Mouse (Mus musculus): ENCODE data around the gene Rps28. TPM values are rescaled to one million over a fixed set of nuclear protein-coding genes. Genes with fewer than 3 reads are reported as not detected.
A peak's percentile ranks its signal among the peaks of the same experiment; 100 is the strongest.
"Not testable (repeated sequence)": the region's sequence is repeated elsewhere in the genome, so short reads cannot be mapped to it uniquely, and the experiment has no call there.

Rps28 gene
- polyA plus RNA-seq (2014; fragmentation: Nextera tagmentation; extraction: Ambion mirVana): 1,343 and 1,538 TPM in 2 replicates

DNA sequence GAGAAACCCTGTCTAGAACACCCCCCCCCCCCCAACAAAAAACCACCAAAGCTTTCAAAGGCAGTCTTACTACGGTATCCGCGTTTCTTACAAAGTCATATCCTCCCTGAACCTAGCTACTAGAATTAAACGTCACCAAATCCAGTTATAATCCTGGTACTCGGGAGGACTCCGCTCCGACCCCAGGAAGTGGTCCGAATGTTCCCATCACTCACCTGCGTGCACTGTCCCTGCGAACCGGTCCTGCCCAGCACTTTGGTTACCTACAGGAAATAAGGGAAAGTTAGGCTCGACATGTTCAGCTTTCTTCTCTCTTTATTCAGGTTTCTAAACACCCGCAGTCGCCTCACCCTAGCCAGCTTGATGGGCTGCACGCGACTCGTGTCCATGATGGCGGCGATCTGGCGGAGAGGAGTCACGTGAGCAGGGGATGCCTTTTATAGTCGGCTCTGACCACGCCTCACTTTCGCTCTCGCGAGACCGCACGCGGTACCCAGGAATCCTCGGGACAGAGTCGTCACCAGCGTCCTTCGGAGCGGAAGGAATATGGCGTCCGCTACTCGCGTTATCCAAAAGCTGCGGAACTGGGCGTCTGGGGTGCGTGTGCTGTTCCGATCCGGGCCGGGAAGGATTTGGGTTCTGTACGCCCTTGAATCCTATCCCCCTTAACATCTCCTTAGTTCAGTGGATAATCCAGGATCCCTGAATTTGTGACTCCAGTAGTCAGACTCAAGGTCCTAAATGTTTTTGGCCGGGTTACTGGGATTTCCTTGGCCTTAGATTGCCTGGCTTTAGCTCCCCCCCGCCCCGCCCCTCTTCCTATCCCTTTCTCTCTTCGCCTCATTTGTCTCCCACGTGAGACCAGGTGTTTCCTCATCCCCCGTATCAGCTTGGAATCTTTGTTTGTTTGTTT lies at the start of gene Rps28, which contains the start of gene Ndufa7:
Rps28 (minus strand) TSS at position 479 of the 913 bp plus-strand sequence.
Ndufa7 (plus strand) TSS at position 489 of the 913 bp plus-strand sequence.
- DNase-seq (ENCODE audit: low spot score): peak; percentile 100
- Histone ChIP-seq H3K27ac (ENCODE audit: low read depth) (peak within 1 kb of the TSS; percentile 86), H3K9ac (ENCODE audit: low read length) (peak within 1 kb of the TSS; percentile 95), H3K4me3 (ENCODE audit: low read depth, low read length) (peak within 1 kb of the TSS; percentile 99), H3K9me3 (ENCODE audit: control insufficient read depth, low read length) (no peaks in the 10 kb centered on the region), H3K4me2 (ENCODE audit: low read length) (peak within 1 kb of the TSS; percentile 95), H3K4me1 (replicated peaks; ENCODE audit: control insufficient read depth, insufficient read depth, low read length) (peaks cover 26% of the 10 kb centered on the region), H3K27me3 (replicated peaks; ENCODE audit: control insufficient read depth, insufficient read depth, low read length) (no peaks in the 10 kb centered on the region), H3K36me3 (ENCODE audit: control insufficient read depth, insufficient read depth, low read length) (peaks cover 53% of the 10 kb centered on the region)
- peak; percentile 90 for ATAC-seq (replicated peaks; ENCODE audit: low FRiP score, low TSS enrichment, low read depth)
- under 1% methylated on average over 51 of the region's 51 CpGs for WGBS

DNA sequence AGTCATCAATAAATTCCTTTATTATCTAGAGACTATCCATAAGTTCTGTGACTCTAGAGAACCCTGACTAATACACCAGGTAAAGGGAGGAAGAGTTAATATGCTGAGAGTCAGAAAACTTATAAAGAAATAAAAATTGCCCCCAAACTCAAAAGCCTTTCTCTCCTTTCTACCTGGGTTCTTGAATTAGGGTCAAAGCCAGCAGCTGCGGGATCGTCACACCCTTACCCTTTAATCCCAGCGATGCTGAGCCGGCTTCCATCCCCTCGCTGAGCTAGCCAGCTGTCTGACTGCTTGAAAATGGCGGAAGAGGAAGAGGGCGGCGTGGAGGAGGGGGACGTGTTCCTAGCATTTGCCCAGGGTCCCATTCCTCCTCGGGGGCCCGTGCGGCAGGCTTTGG lies 49.2 kb upstream of the Rps28 start, which contains the start of gene Gm7029:
Gm7029 (plus strand) TSS at position 301 of the 400 bp plus-strand sequence.
- ATAC-seq (replicated peaks; ENCODE audit: low FRiP score, low TSS enrichment, low read depth); H3K9ac ChIP-seq (ENCODE audit: low read length); H3K27ac ChIP-seq (ENCODE audit: low read depth); H3K27me3 ChIP-seq (replicated peaks; ENCODE audit: control insufficient read depth, insufficient read depth, low read length); H3K4me2 ChIP-seq (ENCODE audit: low read length); H3K9me3 ChIP-seq (ENCODE audit: control insufficient read depth, low read length); H3K4me1 ChIP-seq (replicated peaks; ENCODE audit: control insufficient read depth, insufficient read depth, low read length); H3K4me3 ChIP-seq (ENCODE audit: low read depth, low read length); DNase-seq (ENCODE audit: low spot score): not testable (repeated sequence)
- 79% methylated on average over 3 of the region's 12 CpGs for WGBS
- peaks cover 18% of the 10 kb centered on the region for H3K36me3 ChIP-seq (ENCODE audit: control insufficient read depth, insufficient read depth, low read length)

DNA sequence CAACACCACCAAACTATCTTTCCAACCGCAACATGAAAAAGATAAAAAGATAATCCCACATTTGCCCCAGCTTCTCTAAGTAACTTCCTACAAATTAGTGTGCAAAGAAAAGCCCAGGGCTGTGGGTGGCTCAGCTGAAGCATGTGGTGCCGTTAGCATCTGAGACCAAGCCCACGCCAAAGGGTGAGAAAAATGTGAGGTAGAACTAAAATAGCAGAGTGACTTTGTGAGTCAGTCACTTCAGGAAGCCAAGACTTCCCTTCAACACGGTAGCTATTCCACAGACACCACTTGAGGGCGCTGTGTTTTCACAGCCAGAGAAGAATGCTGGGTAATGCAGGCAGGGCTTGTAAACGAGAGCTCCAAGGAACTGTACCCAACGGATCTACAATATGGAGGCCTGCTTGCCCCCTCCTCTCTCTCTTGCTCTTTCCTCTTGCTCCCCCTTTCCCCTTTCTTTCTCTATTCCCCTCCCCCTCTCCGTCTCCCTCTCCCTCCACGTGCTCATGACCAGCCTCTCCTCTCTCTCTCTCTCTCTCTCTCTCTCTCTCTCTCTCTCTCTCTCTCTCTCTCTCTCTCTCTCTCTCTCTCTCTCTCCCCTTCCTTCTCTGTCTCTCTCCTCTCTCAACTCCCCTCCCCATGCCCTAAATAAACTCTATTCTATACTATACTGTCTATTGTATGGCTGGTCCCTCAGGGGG lies 41.1 kb upstream of the Rps28 start:
- Histone ChIP-seq H3K4me1 (replicated peaks; ENCODE audit: control insufficient read depth, insufficient read depth, low read length) (no peaks in the 10 kb centered on the region), H3K27me3 (replicated peaks; ENCODE audit: control insufficient read depth, insufficient read depth, low read length) (no peaks in the 10 kb centered on the region), H3K4me3 (ENCODE audit: low read depth, low read length) (no peak overlapping the region), H3K36me3 (ENCODE audit: control insufficient read depth, insufficient read depth, low read length) (no peaks in the 10 kb centered on the region), H3K9me3 (ENCODE audit: control insufficient read depth, low read length) (no peaks in the 10 kb centered on the region), H3K27ac (ENCODE audit: low read depth) (no peak overlapping the region), H3K4me2 (ENCODE audit: low read length) (no peak overlapping the region), H3K9ac (ENCODE audit: low read length) (no peak overlapping the region)
- 38% methylated on average over 9 of the region's 9 CpGs for WGBS
- ATAC-seq (replicated peaks; ENCODE audit: low FRiP score, low TSS enrichment, low read depth) (no peak), DNase-seq (ENCODE audit: low spot score) (peak; percentile 58)

DNA sequence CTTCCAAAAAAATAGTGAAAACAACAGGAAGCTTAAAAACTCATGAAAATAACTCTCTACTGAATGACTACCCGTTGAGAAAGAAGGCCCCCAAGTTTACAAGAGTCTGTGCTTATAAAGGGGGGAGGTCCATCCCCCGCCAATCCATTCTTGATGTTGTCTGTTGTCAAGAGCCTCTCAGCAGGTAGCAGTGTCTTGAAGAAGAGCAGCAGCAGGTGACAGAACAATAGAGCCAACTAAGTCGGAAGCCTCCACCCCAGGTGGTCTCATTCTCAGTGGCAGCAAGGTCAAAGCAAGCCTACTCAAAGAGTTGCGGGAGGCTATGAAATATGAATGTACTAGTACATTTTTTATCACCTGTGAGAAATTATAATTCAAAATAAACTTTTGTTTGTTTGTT lies 33.5 kb upstream of the Rps28 start:
- Histone ChIP-seq H3K4me1 (replicated peaks; ENCODE audit: control insufficient read depth, insufficient read depth, low read length) (no peaks in the 10 kb centered on the region), H3K4me3 (ENCODE audit: low read depth, low read length) (no peak overlapping the region), H3K4me2 (ENCODE audit: low read length) (no peak overlapping the region), H3K27ac (ENCODE audit: low read depth) (no peak overlapping the region), H3K36me3 (ENCODE audit: control insufficient read depth, insufficient read depth, low read length) (no peaks in the 10 kb centered on the region), H3K27me3 (replicated peaks; ENCODE audit: control insufficient read depth, insufficient read depth, low read length) (no peaks in the 10 kb centered on the region), H3K9me3 (ENCODE audit: control insufficient read depth, low read length) (no peaks in the 10 kb centered on the region), H3K9ac (ENCODE audit: low read length) (no peak overlapping the region)
- DNase-seq (ENCODE audit: low spot score): no peak
- no peak for ATAC-seq (replicated peaks; ENCODE audit: low FRiP score, low TSS enrichment, low read depth)
- WGBS: 86% methylated on average over 4 of the region's 4 CpGs

DNA sequence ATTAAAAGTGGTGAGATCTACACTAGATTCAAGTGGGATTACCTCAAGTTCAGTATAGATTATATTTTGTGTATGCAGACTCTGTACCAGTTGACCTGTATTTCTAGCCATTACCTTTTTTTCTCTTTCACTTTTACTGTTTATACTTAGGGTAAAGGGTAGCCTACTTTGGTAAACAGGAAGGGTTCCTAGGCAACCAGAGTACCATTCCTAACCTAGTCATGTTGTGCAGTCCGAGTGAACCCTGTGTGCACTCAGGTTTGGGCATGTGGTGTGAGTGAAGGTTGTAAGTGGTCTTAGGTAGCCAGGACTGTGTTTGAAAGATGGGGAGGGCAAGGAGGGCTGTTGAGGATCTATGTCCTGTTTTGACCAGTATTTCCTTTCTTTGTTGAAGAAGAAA lies 27.0 kb upstream of the Rps28 start:
- Histone ChIP-seq H3K27ac (ENCODE audit: low read depth) (no peak overlapping the region), H3K9me3 (ENCODE audit: control insufficient read depth, low read length) (no peaks in the 10 kb centered on the region), H3K4me2 (ENCODE audit: low read length) (no peak overlapping the region), H3K4me3 (ENCODE audit: low read depth, low read length) (no peak overlapping the region), H3K27me3 (replicated peaks; ENCODE audit: control insufficient read depth, insufficient read depth, low read length) (no peaks in the 10 kb centered on the region), H3K4me1 (replicated peaks; ENCODE audit: control insufficient read depth, insufficient read depth, low read length) (no peaks in the 10 kb centered on the region), H3K36me3 (ENCODE audit: control insufficient read depth, insufficient read depth, low read length) (peaks cover 24% of the 10 kb centered on the region), H3K9ac (ENCODE audit: low read length) (no peak overlapping the region)
- no peak for ATAC-seq (replicated peaks; ENCODE audit: low FRiP score, low TSS enrichment, low read depth)
- no peak for DNase-seq (ENCODE audit: low spot score)
- 52% methylated on average over 1 of the region's 1 CpGs for WGBS

DNA sequence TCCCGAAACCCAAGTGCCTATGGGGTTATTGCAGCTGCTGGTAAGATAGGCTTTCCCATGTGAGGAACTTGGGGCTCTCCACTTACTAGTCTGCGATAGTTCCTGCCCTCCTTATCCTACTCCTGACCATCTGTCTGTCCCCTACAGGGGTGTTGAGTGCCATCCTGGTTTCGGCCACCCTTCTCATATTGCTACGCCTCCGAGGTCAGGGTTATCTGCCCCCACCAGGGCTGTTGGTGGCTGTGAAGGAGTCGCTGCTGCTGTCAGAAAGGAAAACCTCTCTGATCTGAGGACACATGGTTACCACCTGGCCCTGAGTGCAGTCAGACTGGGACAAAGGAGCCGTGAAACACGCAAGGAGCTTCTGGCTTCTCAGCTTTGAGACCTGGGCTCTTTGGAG lies 23.8 kb upstream of the Rps28 start:
- Histone ChIP-seq H3K4me3 (ENCODE audit: low read depth, low read length) (no peak overlapping the region), H3K9me3 (ENCODE audit: control insufficient read depth, low read length) (no peaks in the 10 kb centered on the region), H3K36me3 (ENCODE audit: control insufficient read depth, insufficient read depth, low read length) (peaks cover 24% of the 10 kb centered on the region), H3K9ac (ENCODE audit: low read length) (no peak overlapping the region), H3K27ac (ENCODE audit: low read depth) (no peak overlapping the region), H3K4me1 (replicated peaks; ENCODE audit: control insufficient read depth, insufficient read depth, low read length) (peaks cover 11% of the 10 kb centered on the region; the same call in 1 of the 2 replicates), H3K27me3 (replicated peaks; ENCODE audit: control insufficient read depth, insufficient read depth, low read length) (no peaks in the 10 kb centered on the region), H3K4me2 (ENCODE audit: low read length) (no peak overlapping the region)
- 82% methylated on average over 8 of the region's 8 CpGs for WGBS
- DNase-seq (ENCODE audit: low spot score): no peak
- ATAC-seq (replicated peaks; ENCODE audit: low FRiP score, low TSS enrichment, low read depth): no peak

DNA sequence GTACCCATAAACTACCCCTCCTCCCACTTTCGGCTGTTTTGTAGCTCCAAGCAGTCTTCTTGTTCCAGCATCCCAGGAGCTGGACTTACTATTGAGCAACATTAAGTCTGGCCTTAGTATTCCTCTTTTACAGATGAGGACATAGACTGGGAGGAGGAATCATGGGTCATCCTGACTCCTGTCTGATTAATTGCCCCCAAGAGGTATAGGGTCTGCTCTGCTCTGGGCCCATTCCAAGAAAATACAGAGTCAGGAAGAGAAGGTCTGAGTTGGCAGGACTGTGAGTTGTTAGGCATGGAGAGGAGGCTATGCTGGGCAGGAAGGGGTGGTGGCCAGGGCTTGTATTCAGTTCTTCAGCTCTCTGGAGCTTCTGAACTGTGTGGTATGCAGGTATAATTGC lies 19.8 kb upstream of the Rps28 start:
- Histone ChIP-seq H3K36me3 (ENCODE audit: control insufficient read depth, insufficient read depth, low read length) (peaks cover 19% of the 10 kb centered on the region), H3K4me3 (ENCODE audit: low read depth, low read length) (no peak overlapping the region), H3K27ac (ENCODE audit: low read depth) (no peak overlapping the region), H3K4me1 (replicated peaks; ENCODE audit: control insufficient read depth, insufficient read depth, low read length) (peaks cover 11% of the 10 kb centered on the region; the same call in 1 of the 2 replicates), H3K9me3 (ENCODE audit: control insufficient read depth, low read length) (no peaks in the 10 kb centered on the region), H3K27me3 (replicated peaks; ENCODE audit: control insufficient read depth, insufficient read depth, low read length) (no peaks in the 10 kb centered on the region), H3K4me2 (ENCODE audit: low read length) (peak overlapping the region; percentile 93), H3K9ac (ENCODE audit: low read length) (no peak overlapping the region)
- ATAC-seq (replicated peaks; ENCODE audit: low FRiP score, low TSS enrichment, low read depth) (no peak), DNase-seq (ENCODE audit: low spot score) (no peak)
- WGBS: 66% methylated on average over 1 of the region's 1 CpGs

DNA sequence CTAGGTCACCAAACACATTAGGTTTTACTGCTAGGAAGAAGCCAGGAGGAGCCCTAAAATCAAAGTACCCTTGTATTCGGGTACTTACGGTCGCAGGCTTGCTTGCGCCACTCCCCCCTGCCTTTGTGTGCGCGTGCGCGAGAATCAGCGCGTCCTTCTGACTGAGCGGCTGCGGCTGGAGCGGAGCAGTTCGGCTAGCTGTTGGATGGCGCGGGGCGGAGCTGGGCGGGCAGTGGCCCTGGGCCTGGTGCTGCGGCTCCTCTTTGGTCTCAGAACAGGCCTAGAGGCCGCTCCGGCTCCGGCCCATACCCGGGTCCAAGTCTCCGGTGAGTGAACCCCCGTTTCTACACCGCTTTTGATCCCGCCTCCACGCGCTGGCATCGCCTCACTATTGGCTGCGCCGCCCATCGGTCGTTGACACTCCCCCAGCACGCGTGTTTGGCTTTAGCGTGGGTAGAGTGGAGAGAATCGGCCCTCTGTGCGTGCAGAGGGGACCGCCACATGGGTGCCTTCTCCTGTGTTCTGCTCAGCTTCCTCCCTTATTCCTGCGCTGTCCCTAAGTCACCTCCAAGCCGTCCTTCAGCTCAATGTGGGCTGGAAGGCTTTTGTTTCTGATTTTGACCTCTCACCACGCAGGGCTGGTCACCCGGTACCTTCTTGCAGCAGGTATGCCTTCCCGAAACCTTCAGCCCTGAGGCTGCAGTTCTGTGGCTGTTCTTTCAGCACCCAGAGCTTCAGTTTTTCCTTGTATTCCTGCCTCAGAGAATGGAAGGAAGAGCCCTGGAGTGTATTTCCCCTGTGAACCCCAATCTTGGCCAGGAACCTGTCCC lies 18.8 kb upstream of the Rps28 start, which contains the start of gene Cd320:
Cd320 (plus strand) TSS at position 126 of the 830 bp plus-strand sequence.
- Histone ChIP-seq H3K9me3 (ENCODE audit: control insufficient read depth, low read length) (no peaks in the 10 kb centered on the region), H3K4me1 (replicated peaks; ENCODE audit: control insufficient read depth, insufficient read depth, low read length) (peaks cover 11% of the 10 kb centered on the region; the same call in 1 of the 2 replicates), H3K27ac (ENCODE audit: low read depth) (no peak within 1 kb of the TSS), H3K36me3 (ENCODE audit: control insufficient read depth, insufficient read depth, low read length) (peaks cover 18% of the 10 kb centered on the region), H3K4me2 (ENCODE audit: low read length) (peak within 1 kb of the TSS; percentile 93), H3K27me3 (replicated peaks; ENCODE audit: control insufficient read depth, insufficient read depth, low read length) (no peaks in the 10 kb centered on the region), H3K9ac (ENCODE audit: low read length) (peak within 1 kb of the TSS; percentile 65), H3K4me3 (ENCODE audit: low read depth, low read length) (peak within 1 kb of the TSS; percentile 97)
- DNase-seq (ENCODE audit: low spot score) (peak; percentile 95), ATAC-seq (replicated peaks; ENCODE audit: low FRiP score, low TSS enrichment, low read depth) (peak; percentile 91)
- WGBS: under 1% methylated on average over 45 of the region's 45 CpGs

All from intestine, embryonic 14.5 days (tissue).